Mouse (Mus musculus) thymus, adult 2 months (tissue): Measurements from ENCODE around the gene Vdr.

Experiments used
- CTCF ChIP-seq: fragments of 200-500 bp; IDR thresholded peaks from 2 replicates; pipeline ENCODE4 v1.5.1; 2012; ENCODE audit warnings: mild to moderate bottlenecking, control low read depth, low read length, moderate library complexity, borderline replicate concordance; ENCODE audit not compliant: control insufficient read depth, poor library complexity, insufficient read depth; ENCODE audit errors: extremely low read depth
- POLR2A ChIP-seq: fragments of 200-500 bp; IDR thresholded peaks from 2 replicates; pipeline ENCODE4 v1.6.1; 2012; ENCODE audit warnings: mild to moderate bottlenecking, low read length, control low read depth, moderate library complexity; ENCODE audit not compliant: control insufficient read depth, poor library complexity, insufficient read depth; ENCODE audit errors: extremely low read depth

- TF ChIP-seq CTCF (no peak), POLR2A (no peak)
These were observed 52.0 kb downstream of the Vdr start for GRCm38 (mm10) chr15:97858431-97858830.
